Mouse (Mus musculus) gastrocnemius, postnatal 14 days (tissue): ENCODE measurements around the gene Cpxm1. TPM values are rescaled to one million over a fixed set of nuclear protein-coding genes. Genes with fewer than 3 reads are reported as not detected.

Experiments
- DNase-seq: peaks from one replicate; pipeline ENCODE4 v3.0.0; 2021; ENCODE audit warnings: mixed read lengths
- intact Hi-C: fragments of 180-260 bp; cut with DNase I; formaldehyde crosslinking; loops from one replicate; pipeline ENCODE4 v1.15.1; 2025; ENCODE audit warnings: low total_unique reads
- total RNA-seq, 2 experiments: library from RNA; stranded (reverse); gene quantifications; 2 replicates each; pipeline ENCODE4 v1.2.3; 2021

Cpxm1 gene
- total RNA-seq, 2 experiments from 2014 or later, result 7.6 to 10.2 TPM

GRCm38 (mm10) chr2:130353411-130353810 is 44.0 kb downstream of the Cpxm1 start:
- DNase-seq, result no peak
- intact Hi-C loops, result no loop called here

DNA sequence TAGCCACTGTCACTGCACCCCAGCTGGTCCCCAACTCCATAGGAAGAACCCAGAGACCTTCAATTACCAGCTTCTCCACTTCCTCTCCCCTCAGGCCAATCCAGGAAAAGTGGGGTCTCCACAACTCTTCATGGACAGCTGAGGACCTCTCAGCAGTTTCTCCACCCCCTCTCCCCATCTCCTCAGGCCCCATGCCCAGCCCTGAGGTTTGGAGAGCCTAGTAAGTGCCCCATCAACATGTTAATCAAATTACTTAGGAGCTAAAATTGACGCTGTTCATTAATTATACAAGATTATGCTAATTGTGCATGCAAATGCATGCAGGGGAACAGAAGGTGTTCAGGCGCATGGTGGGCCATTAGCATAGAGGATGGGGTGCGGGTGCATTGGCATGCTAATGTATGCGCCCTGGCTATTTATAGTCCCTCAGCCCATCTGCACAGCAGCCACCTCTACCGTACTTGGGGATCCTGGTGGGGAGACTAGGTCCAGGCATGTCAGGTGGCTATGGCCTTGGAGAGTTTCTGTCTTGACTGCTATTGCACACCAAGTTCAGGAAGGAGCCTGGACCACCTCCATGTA is 45.5 kb downstream of the Cpxm1 start:
- no peak for DNase-seq
- intact Hi-C loops, result no loop called here

DNA sequence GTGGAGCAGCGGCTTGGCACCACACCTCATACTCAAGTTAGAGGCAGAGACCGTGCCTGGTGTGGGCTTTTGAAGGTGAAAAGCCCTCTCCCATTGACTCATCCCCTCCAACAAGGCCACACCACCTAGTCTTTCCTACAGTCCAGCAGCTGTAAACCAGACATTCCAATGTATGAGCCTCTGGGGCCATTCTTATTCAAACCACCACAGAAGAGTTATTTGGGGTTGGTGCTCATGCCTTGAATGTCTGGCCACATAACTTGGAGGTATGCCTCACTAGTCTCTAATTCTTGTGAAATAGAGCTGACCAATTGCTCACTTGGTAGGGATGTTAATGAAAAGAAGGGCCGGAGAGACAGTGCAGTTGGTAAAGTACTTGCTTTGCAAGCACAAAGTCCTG is 47.0 kb downstream of the Cpxm1 start:
- intact Hi-C loops, result no loop called here

GRCm38 (mm10) chr2:130341220-130341580 is 56.2 kb downstream of the Cpxm1 start:
- no peak for DNase-seq
- intact Hi-C loops, result no loop called here

More for the DNA sequence above, 47.0 kb downstream of the Cpxm1 start:
- no peak for DNase-seq

Other genes starting within 250 kb of the Cpxm1 start
- 100 to 1,000 TPM; 122 to 127 TPM for gene Snrpb, start 218.2 kb downstream of the Cpxm1 start, total RNA-seq
- gene Tmc2, start 202.4 kb downstream of the Cpxm1 start, total RNA-seq, result not detected
- gene Nop56, start 123.1 kb downstream of the Cpxm1 start, total RNA-seq, result 10 to 100 TPM; 37.1 to 37.4 TPM
- gene Idh3b, start 113.0 kb downstream of the Cpxm1 start, total RNA-seq, result 100 to 1,000 TPM; 402 to 460 TPM
- under 1 TPM; 0.66 to 0.73 TPM for gene Ebf4, start 102.4 kb downstream of the Cpxm1 start, total RNA-seq
- gene Gm28372, start 7.7 kb upstream of the Cpxm1 start, total RNA-seq, result not detected
- not detected for gene 1700020A23Rik, start 7.7 kb upstream of the Cpxm1 start, total RNA-seq
- not detected for gene Tmem239, start 8.9 kb upstream of the Cpxm1 start, total RNA-seq
- gene Vps16, start 26.8 kb upstream of the Cpxm1 start, total RNA-seq, result 10 to 100 TPM; 17.2 to 17.3 TPM
- 1 to 10 TPM; 3.2 to 4.5 TPM for gene Pced1a, start 27.1 kb upstream of the Cpxm1 start, total RNA-seq
- gene Ptpra, start 52.7 kb upstream of the Cpxm1 start, total RNA-seq, result 10 to 100 TPM; 28.6 to 33.0 TPM
- 10 to 100 TPM; 41.6 to 47.5 TPM for gene Mrps26, start 166.2 kb upstream of the Cpxm1 start, total RNA-seq
- gene Oxt, start 178.6 kb upstream of the Cpxm1 start, total RNA-seq, result not detected
- gene Avp, start 185.0 kb upstream of the Cpxm1 start, total RNA-seq, result not detected
- gene Fastkd5, start 232.5 kb upstream of the Cpxm1 start, total RNA-seq, result 1 to 10 TPM; 5.4 to 6.1 TPM
- gene Ubox5, start 232.5 kb upstream of the Cpxm1 start, total RNA-seq, result 1 to 10 TPM; 3.8 to 5.2 TPM
- gene Lzts3, start 245.2 kb upstream of the Cpxm1 start, total RNA-seq, result 1 to 10 TPM; 1.7 to 2.5 TPM